ENCODE assay signal across 23 mouse cellular contexts in genomic region chr8:82106131-82106530, GRCm38 (mm10).
DNase-seq lines count a peak whose midpoint lies in the region; ATAC-seq lines count a peak whose summit lies in the region.
"Had no signal": no experiment of that assay in that cellular context is flagged by ENCODE, and none has a peak within 500 bp of the region (broad histone marks: within the 10 kb centered on the region; RNA-seq: fewer than 3 reads in every experiment).

No protein-coding gene starts in this region.

- H3K36me3 ChIP-seq in embryonic facial prominence, embryonic 12.5 days, result no peaks in the 10 kb centered on the region
- H3K36me3 ChIP-seq in limb, embryonic 13.5 days, result no peaks in the 10 kb centered on the region
- no peaks in the 10 kb centered on the region for H3K36me3 ChIP-seq in kidney, embryonic 16.5 days (ENCODE audit: insufficient read depth, low read length)
- H3K36me3 ChIP-seq: forebrain, embryonic 12.5 days; heart, embryonic 13.5 days; hindbrain, embryonic 15.5 days had no signal

- H3K4me2 ChIP-seq in embryonic facial prominence, embryonic 12.5 days (replicated peaks), result no peak overlapping the region
- H3K4me2 ChIP-seq in limb, embryonic 13.5 days (replicated peaks), result no peak overlapping the region
- H3K4me2 ChIP-seq in kidney, embryonic 16.5 days (replicated peaks; ENCODE audit: low read depth, low read length), result no peak overlapping the region
- H3K4me2 ChIP-seq: forebrain, embryonic 12.5 days; heart, embryonic 13.5 days; hindbrain, embryonic 15.5 days had no signal

- no peaks in the 10 kb centered on the region for H3K27me3 ChIP-seq in embryonic facial prominence, embryonic 12.5 days
- no peaks in the 10 kb centered on the region for H3K27me3 ChIP-seq in limb, embryonic 13.5 days
- H3K27me3 ChIP-seq in kidney, embryonic 16.5 days (ENCODE audit: insufficient read depth, low read length), result no peaks in the 10 kb centered on the region
- H3K27me3 ChIP-seq: CH12.LX; forebrain, embryonic 12.5 days; heart, embryonic 13.5 days; hindbrain, embryonic 15.5 days had no signal

- WGBS in embryonic facial prominence, embryonic 12.5 days, result 26% methylated on average over 3 of the region's 3 CpGs
- 12% methylated on average over 3 of the region's 3 CpGs for whole genome bisulfite sequencing in limb, embryonic 13.5 days
- WGBS in kidney, embryonic 16.5 days, result 83% methylated on average over 3 of the region's 3 CpGs

- H3K9ac ChIP-seq in embryonic facial prominence, embryonic 12.5 days, result no peak overlapping the region
- H3K9ac ChIP-seq in limb, embryonic 13.5 days, result no peak overlapping the region
- H3K9ac ChIP-seq in kidney, embryonic 16.5 days (replicated peaks; ENCODE audit: low read length), result no peak overlapping the region
- H3K9ac ChIP-seq: forebrain, embryonic 12.5 days; heart, embryonic 13.5 days; hindbrain, embryonic 15.5 days had no signal

- peak; percentile 30 for DNase-seq in embryo, embryonic 11 days
- peak; percentile 39 for DNase-seq in hindlimb bud, embryonic 11.5 days (ENCODE audit: extremely low spot score, low read depth, low spot score)
- DNase-seq in kidney, postnatal 10 days, result no peak
- no peak for DNase-seq in right cerebral cortex, postnatal 25 days
- DNase-seq: adrenal gland, postnatal 14 days; cerebellum, adult 11-12 months; cerebellum, adult 9-10 months; cerebellum, postnatal 25 days; gastrocnemius, adult 2 months; gastrocnemius, postnatal 25 days; heart, adult 11 months; heart, postnatal 36 days had no signal

- 0 out of 2 replicates have a peak, but pooled peaks have one; percentile 47 for ATAC-seq in embryonic facial prominence, embryonic 12.5 days (ENCODE audit: insufficient number of reproducible peaks, insufficient read depth, low FRiP score, low TSS enrichment)
- peak; percentile 75 for ATAC-seq in limb, embryonic 13.5 days (ENCODE audit: low FRiP score, low read depth)
- no peak for ATAC-seq in kidney, embryonic 16.5 days (ENCODE audit: low FRiP score, low TSS enrichment)
- ATAC-seq: activated CD4-positive, CD25-positive, alpha-beta regulatory T cell, adult 4 months; forebrain, embryonic 16.5 days; inflammation-experienced regulatory T-cells, adult 6 months; Patski had no signal

- no peak overlapping the region for H3K4me3 ChIP-seq in embryonic facial prominence, embryonic 12.5 days
- H3K4me3 ChIP-seq in limb, embryonic 13.5 days, result no peak overlapping the region
- H3K4me3 ChIP-seq in kidney, embryonic 16.5 days (ENCODE audit: low read length), result no peak overlapping the region
- H3K4me3 ChIP-seq: forebrain, embryonic 12.5 days; gastrocnemius, adult 2 months; heart, embryonic 13.5 days; hindbrain, embryonic 15.5 days had no signal

- no peaks in the 10 kb centered on the region for H3K9me3 ChIP-seq in embryonic facial prominence, embryonic 12.5 days
- no peaks in the 10 kb centered on the region for H3K9me3 ChIP-seq in limb, embryonic 13.5 days
- H3K9me3 ChIP-seq in kidney, embryonic 16.5 days (ENCODE audit: low read length), result no peaks in the 10 kb centered on the region
- H3K9me3 ChIP-seq: forebrain, embryonic 12.5 days; heart, embryonic 13.5 days; hindbrain, embryonic 15.5 days had no signal

- 0 out of 2 replicates have a peak, but pooled peaks cover 3% of the 10 kb centered on the region for H3K4me1 ChIP-seq in embryonic facial prominence, embryonic 12.5 days
- H3K4me1 ChIP-seq in limb, embryonic 13.5 days, result peaks cover 14% of the 10 kb centered on the region; the same call in 1 of the 2 replicates
- no peaks in the 10 kb centered on the region for H3K4me1 ChIP-seq in kidney, embryonic 16.5 days (ENCODE audit: insufficient read depth, low read length)
- H3K4me1 ChIP-seq: forebrain, embryonic 12.5 days; heart, embryonic 13.5 days; hindbrain, embryonic 15.5 days had no signal

- H3K27ac ChIP-seq in embryonic facial prominence, embryonic 12.5 days, result no peak overlapping the region
- H3K27ac ChIP-seq in limb, embryonic 13.5 days, result no peak overlapping the region
- no peak overlapping the region for H3K27ac ChIP-seq in kidney, embryonic 16.5 days (ENCODE audit: low read length)
- H3K27ac ChIP-seq: forebrain, embryonic 12.5 days; gastrocnemius, adult 2 months; heart, embryonic 13.5 days; hindbrain, embryonic 15.5 days had no signal

Comparison
In these comparisons a context has a peak if more than half of its experiments do, and no peak if none do; other contexts are left out.
1. DNase-seq: peak in embryo, embryonic 11 days (single experiment) and hindlimb bud, embryonic 11.5 days (single experiment); none in kidney, postnatal 10 days (single experiment) and right cerebral cortex, postnatal 25 days (single experiment).